ENCODE assay signal across 8 mouse cellular contexts in genomic region chr3:88082224-88082618, GRCm38 (mm10). TPM values are rescaled to one million over a fixed set of nuclear protein-coding genes. Genes with fewer than 3 reads are reported as not detected.
DNase-seq lines count a peak whose midpoint lies in the region; ATAC-seq and TF ChIP-seq lines count a peak whose summit lies in the region.

No protein-coding gene starts in this region.

- no peaks in the 10 kb centered on the region for H3K9me3 ChIP-seq in ES-Bruce4 (replicated peaks; ENCODE audit: control insufficient read depth, insufficient read depth, low read length, poor library complexity, severe bottlenecking)
- H3K9me3 ChIP-seq in forebrain, embryonic 15.5 days: no peaks in the 10 kb centered on the region
- no peaks in the 10 kb centered on the region for H3K9me3 ChIP-seq in liver, postnatal 0 days (ENCODE audit: low read length)

- TF ChIP-seq POLR2A in ES-Bruce4 (IDR thresholded peaks at IDR 0.05; ENCODE audit: insufficient read depth, low read length): no peak

- H3K4me2 ChIP-seq in forebrain, embryonic 15.5 days (replicated peaks): peak overlapping the region; percentile 78
- peak overlapping the region; percentile 91 for H3K4me2 ChIP-seq in liver, postnatal 0 days (ENCODE audit: low read depth, low read length)

- no peaks in the 10 kb centered on the region for H3K4me1 ChIP-seq in ES-Bruce4 (ENCODE audit: control insufficient read depth, insufficient read depth, low read length)
- H3K4me1 ChIP-seq in forebrain, embryonic 15.5 days: peaks cover 17% of the 10 kb centered on the region
- peaks cover 19% of the 10 kb centered on the region for H3K4me1 ChIP-seq in liver, postnatal 0 days (ENCODE audit: insufficient read depth)

- no peak overlapping the region for H3K27ac ChIP-seq in gastrocnemius, adult 2 months
- peak overlapping the region; percentile 52 for H3K27ac ChIP-seq in ES-Bruce4 (ENCODE audit: insufficient read depth, low read length)
- no peak overlapping the region for H3K27ac ChIP-seq in forebrain, embryonic 15.5 days (replicated peaks)
- peak overlapping the region; percentile 12; the same call in 1 of the 2 replicates for H3K27ac ChIP-seq in liver, postnatal 0 days (ENCODE audit: low read depth)

- H3K36me3 ChIP-seq in ES-Bruce4 (ENCODE audit: control insufficient read depth, insufficient read depth, low read length, poor library complexity, severe bottlenecking): 0 out of 2 replicates have a peak, but pooled peaks cover 2% of the 10 kb centered on the region
- no peaks in the 10 kb centered on the region for H3K36me3 ChIP-seq in forebrain, embryonic 15.5 days
- 0 out of 2 replicates have a peak, but pooled peaks cover 2% of the 10 kb centered on the region for H3K36me3 ChIP-seq in liver, postnatal 0 days (replicated peaks; ENCODE audit: insufficient read depth, low read length)

- peak overlapping the region; percentile 91 for H3K9ac ChIP-seq in ES-Bruce4 (ENCODE audit: low read depth, poor library complexity, severe bottlenecking)
- H3K9ac ChIP-seq in forebrain, embryonic 15.5 days (replicated peaks): peak overlapping the region; percentile 41; the same call in 1 of the 2 replicates
- peak overlapping the region; percentile 56 for H3K9ac ChIP-seq in liver, postnatal 0 days (replicated peaks)

- 0 out of 2 replicates have a peak, but pooled peaks have one; percentile 15 for ATAC-seq in forebrain, embryonic 15.5 days (replicated peaks)
- ATAC-seq in liver, postnatal 0 days: no peak

- DNase-seq in gastrocnemius, adult 2 months: no peak
- no peak for DNase-seq in gastrocnemius, postnatal 10 days
- DNase-seq in liver, postnatal 0 days: no peak
- no peak for DNase-seq in left cerebral cortex, postnatal 14 days (ENCODE audit: low spot score in 2 of 2)
- no peak for DNase-seq in thymus, postnatal 4 days
- no peak for DNase-seq in spleen, adult 18-20 months

- no peaks in the 10 kb centered on the region for H3K27me3 ChIP-seq in ES-Bruce4 (ENCODE audit: control insufficient read depth, insufficient read depth, low read length, poor library complexity, severe bottlenecking)
- H3K27me3 ChIP-seq in forebrain, embryonic 15.5 days: no peaks in the 10 kb centered on the region
- no peaks in the 10 kb centered on the region for H3K27me3 ChIP-seq in liver, postnatal 0 days (ENCODE audit: insufficient read depth, low read length)

- no peak for TF ChIP-seq EP300 in ES-Bruce4 (IDR thresholded peaks at IDR 0.05; ENCODE audit: insufficient read depth, low read depth, low read length)
- TF ChIP-seq EP300 in liver, postnatal 0 days (IDR thresholded peaks at IDR 0.05; ENCODE audit: low read depth): no peak

- no peak for TF ChIP-seq CTCF in gastrocnemius, adult 2 months (IDR thresholded peaks at IDR 0.05)
- TF ChIP-seq CTCF in ES-Bruce4 (IDR thresholded peaks at IDR 0.05; ENCODE audit: low read depth, low read length): no peak
- TF ChIP-seq CTCF in liver, postnatal 0 days (IDR thresholded peaks at IDR 0.05; ENCODE audit: low read depth): no peak

- intact Hi-C loops in gastrocnemius, adult 2 months (cut with DNase I): no loop called here
- intact Hi-C loops in left cerebral cortex, postnatal 14 days (cut with DNase I): no loop called here

- H3K4me3 ChIP-seq in gastrocnemius, adult 2 months: peak overlapping the region; percentile 62
- peak overlapping the region; percentile 93 for H3K4me3 ChIP-seq in ES-Bruce4 (ENCODE audit: low read depth, low read length)
- peak overlapping the region; percentile 53 for H3K4me3 ChIP-seq in forebrain, embryonic 15.5 days
- H3K4me3 ChIP-seq in liver, postnatal 0 days (ENCODE audit: low read depth, low read length): peak overlapping the region; percentile 78

- under 1% methylated on average over 13 of the region's 13 CpGs for WGBS in forebrain, embryonic 15.5 days
- WGBS in liver, postnatal 0 days (ENCODE audit: insufficient replicate concordance): 1% methylated on average over 13 of the region's 13 CpGs

RNA-seq across cellular contexts. Expression of gene Iqgap3, which starts 0.5 kb away (rescaled TPM):
- under 1 TPM; 0.15 to 0.20 TPM for total RNA-seq in gastrocnemius, adult 2 months (2021)
- total RNA-seq in gastrocnemius, postnatal 10 days (2021): 1 to 10 TPM; 5.6 to 8.3 TPM
- polyA plus RNA-seq in ES-Bruce4 (2011; ENCODE audit: insufficient read depth, insufficient read length, low read depth, missing spikeins): 28.2 and 30.9 TPM in 2 replicates
- 7.1 and 8.9 TPM in 2 replicates for polyA plus RNA-seq in forebrain, embryonic 15.5 days (2015; fragmentation: Nextera tagmentation; extraction: Ambion mirVana)
- polyA plus RNA-seq in liver, postnatal 0 days (2015; fragmentation: Nextera tagmentation; extraction: Ambion mirVana): 2.9 and 3.2 TPM in 2 replicates
- 1 to 10 TPM in 1 of 2 experiments, under 1 TPM in 1; 0.66 to 1.2 TPM for total RNA-seq in left cerebral cortex, postnatal 14 days (2021)

RNA-seq across cellular contexts. Expression of gene Ttc24, which starts 4.1 kb away (rescaled TPM):
- total RNA-seq in gastrocnemius, adult 2 months (2021): not detected
- not detected for total RNA-seq in gastrocnemius, postnatal 10 days (2021)
- polyA plus RNA-seq in ES-Bruce4 (2011; ENCODE audit: insufficient read depth, insufficient read length, low read depth, missing spikeins): not detected in 2 replicates
- polyA plus RNA-seq in forebrain, embryonic 15.5 days (2015; fragmentation: Nextera tagmentation; extraction: Ambion mirVana): not detected in 2 replicates
- not detected in 2 replicates for polyA plus RNA-seq in liver, postnatal 0 days (2015; fragmentation: Nextera tagmentation; extraction: Ambion mirVana)
- not detected for total RNA-seq in left cerebral cortex, postnatal 14 days (2021)

RNA-seq across cellular contexts. Expression of gene Naxe, which starts 23.9 kb away (rescaled TPM):
- total RNA-seq in gastrocnemius, adult 2 months (2021): 10 to 100 TPM; 37.9 to 52.0 TPM
- 10 to 100 TPM; 52.5 to 57.1 TPM for total RNA-seq in gastrocnemius, postnatal 10 days (2021)
- 63.0 and 67.1 TPM in 2 replicates for polyA plus RNA-seq in ES-Bruce4 (2011; ENCODE audit: insufficient read depth, insufficient read length, low read depth, missing spikeins)
- polyA plus RNA-seq in forebrain, embryonic 15.5 days (2015; fragmentation: Nextera tagmentation; extraction: Ambion mirVana): 167 and 170 TPM in 2 replicates
- 78.0 and 80.1 TPM in 2 replicates for polyA plus RNA-seq in liver, postnatal 0 days (2015; fragmentation: Nextera tagmentation; extraction: Ambion mirVana)
- total RNA-seq in left cerebral cortex, postnatal 14 days (2021): 10 to 100 TPM; 60.8 to 64.2 TPM

RNA-seq across cellular contexts. Expression of gene Gpatch4, which starts 39.3 kb away (rescaled TPM):
- 10 to 100 TPM; 17.9 to 19.6 TPM for total RNA-seq in gastrocnemius, adult 2 months (2021)
- 10 to 100 TPM; 12.5 to 14.7 TPM for total RNA-seq in gastrocnemius, postnatal 10 days (2021)
- 27.7 and 27.8 TPM in 2 replicates for polyA plus RNA-seq in ES-Bruce4 (2011; ENCODE audit: insufficient read depth, insufficient read length, low read depth, missing spikeins)
- 29.7 and 31.1 TPM in 2 replicates for polyA plus RNA-seq in forebrain, embryonic 15.5 days (2015; fragmentation: Nextera tagmentation; extraction: Ambion mirVana)
- 13.1 and 14.3 TPM in 2 replicates for polyA plus RNA-seq in liver, postnatal 0 days (2015; fragmentation: Nextera tagmentation; extraction: Ambion mirVana)
- total RNA-seq in left cerebral cortex, postnatal 14 days (2021): 10 to 100 TPM; 15.5 to 16.5 TPM

RNA-seq across cellular contexts. Expression of gene Hapln2, which starts 54.8 kb away (rescaled TPM):
- total RNA-seq in gastrocnemius, adult 2 months (2021): not detected
- total RNA-seq in gastrocnemius, postnatal 10 days (2021): not detected
- not detected in 2 replicates for polyA plus RNA-seq in ES-Bruce4 (2011; ENCODE audit: insufficient read depth, insufficient read length, low read depth, missing spikeins)
- polyA plus RNA-seq in forebrain, embryonic 15.5 days (2015; fragmentation: Nextera tagmentation; extraction: Ambion mirVana): 0.43 and 0.89 TPM in 2 replicates
- not detected in 2 replicates for polyA plus RNA-seq in liver, postnatal 0 days (2015; fragmentation: Nextera tagmentation; extraction: Ambion mirVana)
- total RNA-seq in left cerebral cortex, postnatal 14 days (2021): 1 to 10 TPM; 1.3 TPM

Comparison
In these comparisons a context has a peak if more than half of its experiments do, and no peak if none do; other contexts are left out.
1. H3K27ac ChIP-seq: peak in ES-Bruce4 (single experiment) and liver, postnatal 0 days (single experiment); none in gastrocnemius, adult 2 months (single experiment) and forebrain, embryonic 15.5 days (single experiment).
2. H3K9ac ChIP-seq: peak in every context shown above with its lines; median percentile 91 in ES-Bruce4; 56 in liver, postnatal 0 days; 41 in forebrain, embryonic 15.5 days.
3. Peak in every context shown above with its lines, with median percentiles within 50 percentile points of each other: H3K4me3 ChIP-seq.